Mouse (Mus musculus) A20 (cell line): Measurements from ENCODE around the gene Mpv17l2.
A peak's percentile ranks its signal among the peaks of the same experiment; 100 is the strongest.

Experiments
- DNase-seq: peaks from one replicate; pipeline ENCODE4 v3.0.0-alpha.2; 2011; ENCODE audit warnings: low read depth, low spot score

Mpv17l2 gene

DNA sequence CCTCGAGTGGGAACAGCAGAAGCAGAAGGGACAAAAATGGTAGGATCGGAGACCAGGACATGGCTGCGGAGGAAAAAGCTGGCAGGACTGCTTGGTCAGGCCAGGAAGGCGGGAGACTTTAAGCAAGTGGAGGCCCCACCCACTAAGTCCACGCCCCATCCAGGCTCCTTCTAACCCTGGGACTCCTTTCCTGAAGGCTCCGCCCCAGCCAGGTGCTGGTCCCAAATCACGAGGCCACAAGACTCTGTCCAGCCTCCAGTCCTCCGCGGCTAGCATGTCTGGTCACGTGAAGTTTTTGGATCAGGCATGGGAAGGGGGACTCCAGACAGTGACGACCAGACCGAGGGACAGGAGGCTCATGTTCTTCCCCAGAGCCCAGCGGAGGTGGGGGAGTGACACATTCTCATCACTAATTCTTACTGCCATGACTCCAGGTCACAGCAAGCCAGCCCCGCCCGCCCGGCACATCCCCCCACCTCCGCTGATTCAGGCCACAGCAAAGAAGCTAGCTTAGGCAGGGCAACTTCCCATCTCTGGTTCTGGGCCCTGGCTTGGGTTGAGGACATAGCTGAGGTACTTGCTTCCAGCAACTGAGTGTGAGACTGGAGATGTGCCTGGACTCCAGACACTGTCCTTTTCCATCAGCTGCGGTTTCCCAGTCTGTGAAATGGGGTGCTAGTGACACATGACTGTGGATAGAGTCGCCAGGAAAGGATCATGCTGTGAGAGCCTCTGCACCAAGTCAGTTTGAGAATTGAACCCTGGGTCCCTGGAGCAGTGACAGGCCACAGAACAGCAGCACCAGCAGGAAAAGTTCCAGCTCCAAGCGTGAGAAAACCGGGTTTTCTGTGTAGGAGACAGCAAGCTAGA lies 6.1 kb upstream of the Mpv17l2 start:
- peak; percentile 87 for DNase-seq

DNA sequence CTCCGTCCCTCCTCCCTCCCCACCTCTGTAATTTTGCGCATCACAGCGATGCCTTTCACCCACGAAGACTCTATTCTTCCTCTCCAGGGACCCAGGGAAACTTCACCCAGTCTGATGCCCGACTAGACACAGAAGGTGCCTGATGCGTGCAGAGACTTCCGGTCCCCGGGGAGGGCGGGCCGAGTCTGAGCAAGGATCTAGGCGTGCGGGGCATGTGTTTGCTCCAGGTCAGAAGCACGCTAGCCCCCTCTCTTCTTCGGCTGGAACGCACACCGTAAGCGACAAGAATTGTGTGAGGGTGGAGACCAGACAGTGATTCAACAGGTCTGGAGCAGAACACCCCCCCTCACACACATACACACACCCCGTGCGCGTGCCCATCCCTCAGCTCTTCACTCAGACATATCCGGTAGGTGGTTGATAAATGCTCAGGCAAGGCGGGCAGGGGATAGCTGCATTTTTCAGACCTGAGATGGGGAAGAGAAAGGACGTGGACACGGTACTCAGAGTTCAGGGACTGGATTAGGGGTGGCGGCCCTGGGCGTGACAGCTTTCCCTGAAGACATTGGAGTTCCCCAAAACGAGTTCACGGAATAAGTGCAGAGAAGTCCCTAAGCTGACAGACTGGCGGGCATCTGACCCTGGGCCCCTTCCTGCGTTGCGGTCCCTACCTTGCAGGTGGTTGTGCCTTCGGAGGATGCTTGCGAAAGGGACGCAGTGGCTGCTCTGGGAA lies 5.3 kb upstream of the Mpv17l2 start:
- DNase-seq: peak; percentile 88

DNA sequence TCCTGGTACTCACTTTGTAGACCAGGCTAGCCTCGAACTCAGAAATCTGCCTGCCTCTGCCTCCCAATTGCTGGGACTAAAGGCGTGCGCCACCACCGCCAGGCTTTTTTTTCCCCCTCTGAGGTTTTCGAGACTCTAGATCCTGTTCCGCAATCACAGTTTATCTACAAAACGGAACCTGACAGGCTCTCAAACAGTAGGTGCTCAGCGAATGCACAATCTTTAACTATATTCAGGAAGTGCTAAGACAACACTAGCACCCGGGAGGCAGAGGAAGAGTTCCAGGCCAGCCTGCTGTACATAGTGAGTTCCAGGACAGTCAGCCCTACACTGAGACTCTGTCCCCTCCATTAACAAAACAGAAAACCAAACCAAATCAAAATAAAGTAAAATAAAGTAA lies 4.6 kb upstream of the Mpv17l2 start:
- peak; percentile 72 for DNase-seq

DNA sequence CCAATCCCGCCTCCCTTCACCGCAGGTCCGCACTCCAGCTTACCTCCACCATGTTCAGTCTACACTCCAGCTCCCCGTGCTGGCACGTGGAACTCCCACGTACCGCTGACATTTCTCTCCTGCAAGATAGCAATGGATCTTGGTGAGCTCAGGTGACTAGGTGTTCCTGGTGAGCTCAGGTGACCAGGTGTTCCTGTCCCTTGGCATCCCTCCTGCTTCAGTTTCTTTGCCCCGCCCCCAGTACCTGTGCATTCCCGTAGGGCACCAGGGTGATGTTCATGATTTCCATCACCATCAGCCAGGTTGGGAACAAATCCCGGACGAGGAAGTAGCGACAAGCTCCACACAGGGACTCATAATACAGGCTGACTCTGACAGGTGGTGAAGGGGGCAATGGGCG lies 3.9 kb upstream of the Mpv17l2 start:
- no peak for DNase-seq

DNA sequence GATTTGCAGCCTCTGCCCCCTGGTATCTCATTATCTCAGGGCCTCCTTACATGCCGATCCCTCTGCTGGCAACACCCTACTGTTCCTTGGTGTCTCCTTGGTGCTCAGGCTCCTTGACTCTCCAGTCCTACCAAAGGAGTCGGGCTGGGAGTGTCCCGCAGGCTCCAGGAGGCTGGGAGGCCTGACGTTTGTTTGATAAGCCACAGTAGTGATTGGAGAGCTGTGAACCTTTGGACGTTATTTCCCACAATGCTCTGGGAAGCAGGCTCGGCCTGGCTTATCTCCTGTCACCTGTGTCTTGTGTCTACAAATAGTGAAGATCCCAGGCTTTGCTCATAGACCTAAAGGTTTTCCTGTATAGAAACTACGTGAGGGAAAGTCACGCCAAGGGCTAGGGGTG lies 3.3 kb upstream of the Mpv17l2 start:
- DNase-seq: no peak

DNA sequence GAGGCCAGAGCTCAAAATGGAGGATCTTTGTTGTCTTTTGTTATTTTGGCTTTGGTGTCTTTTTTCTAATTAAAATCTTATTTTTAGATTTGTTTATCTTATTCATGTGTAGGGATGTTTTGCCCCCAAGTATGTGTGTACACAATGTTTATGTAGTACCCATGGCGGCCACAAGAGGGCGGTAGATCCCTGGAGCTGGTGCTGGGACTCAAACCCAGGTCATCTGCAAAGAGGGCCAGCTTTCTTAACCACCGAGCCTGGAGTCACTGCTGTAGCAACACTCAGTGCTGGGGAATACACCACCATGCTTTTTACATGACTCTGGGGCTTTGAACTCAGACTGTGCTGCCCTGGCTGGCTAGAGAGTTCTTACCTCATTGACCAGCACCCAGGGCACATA lies 2.6 kb upstream of the Mpv17l2 start:
- DNase-seq: peak; percentile 80

DNA sequence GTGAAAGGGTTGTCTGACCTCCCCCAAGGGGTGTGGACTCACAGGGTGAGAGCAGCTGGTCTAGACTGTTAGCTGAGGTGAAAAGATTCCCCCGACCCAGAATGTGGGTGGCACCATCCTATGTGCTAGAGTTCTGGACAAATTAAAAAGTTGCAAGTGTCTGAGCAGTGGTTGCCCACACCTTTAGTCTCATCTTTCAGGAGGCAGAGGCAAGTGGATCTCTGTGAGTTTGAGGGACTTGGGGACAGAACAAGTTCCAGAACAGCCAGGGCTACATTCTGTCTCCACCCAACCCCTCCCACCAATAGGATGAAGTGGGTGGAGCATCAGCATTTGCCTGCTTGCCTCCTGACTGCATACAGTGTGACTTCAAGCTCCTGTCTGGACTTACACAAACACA lies 1.4 kb upstream of the Mpv17l2 start:
- DNase-seq: peak; percentile 63

DNA sequence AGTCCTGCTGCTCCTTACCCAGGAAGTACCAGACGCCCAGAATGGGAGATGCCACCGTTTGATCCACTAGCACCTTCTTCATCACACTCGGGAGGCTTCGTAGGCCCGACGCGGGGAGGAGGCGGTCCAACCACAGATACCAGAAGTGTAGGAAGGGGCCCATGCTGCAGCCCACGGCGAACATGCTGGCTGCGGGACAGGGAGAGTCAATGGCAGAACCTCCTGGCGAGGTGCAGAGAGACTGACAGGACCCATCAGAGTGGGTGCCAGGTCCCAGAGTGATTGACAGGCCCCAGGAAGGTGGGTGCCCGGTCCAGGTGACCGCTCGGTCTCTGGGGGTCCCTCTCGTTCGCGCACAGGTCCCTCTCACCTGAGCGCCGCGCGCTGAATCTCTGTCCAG lies 396 bp downstream of the Mpv17l2 start:
- peak; percentile 60 for DNase-seq

DNA sequence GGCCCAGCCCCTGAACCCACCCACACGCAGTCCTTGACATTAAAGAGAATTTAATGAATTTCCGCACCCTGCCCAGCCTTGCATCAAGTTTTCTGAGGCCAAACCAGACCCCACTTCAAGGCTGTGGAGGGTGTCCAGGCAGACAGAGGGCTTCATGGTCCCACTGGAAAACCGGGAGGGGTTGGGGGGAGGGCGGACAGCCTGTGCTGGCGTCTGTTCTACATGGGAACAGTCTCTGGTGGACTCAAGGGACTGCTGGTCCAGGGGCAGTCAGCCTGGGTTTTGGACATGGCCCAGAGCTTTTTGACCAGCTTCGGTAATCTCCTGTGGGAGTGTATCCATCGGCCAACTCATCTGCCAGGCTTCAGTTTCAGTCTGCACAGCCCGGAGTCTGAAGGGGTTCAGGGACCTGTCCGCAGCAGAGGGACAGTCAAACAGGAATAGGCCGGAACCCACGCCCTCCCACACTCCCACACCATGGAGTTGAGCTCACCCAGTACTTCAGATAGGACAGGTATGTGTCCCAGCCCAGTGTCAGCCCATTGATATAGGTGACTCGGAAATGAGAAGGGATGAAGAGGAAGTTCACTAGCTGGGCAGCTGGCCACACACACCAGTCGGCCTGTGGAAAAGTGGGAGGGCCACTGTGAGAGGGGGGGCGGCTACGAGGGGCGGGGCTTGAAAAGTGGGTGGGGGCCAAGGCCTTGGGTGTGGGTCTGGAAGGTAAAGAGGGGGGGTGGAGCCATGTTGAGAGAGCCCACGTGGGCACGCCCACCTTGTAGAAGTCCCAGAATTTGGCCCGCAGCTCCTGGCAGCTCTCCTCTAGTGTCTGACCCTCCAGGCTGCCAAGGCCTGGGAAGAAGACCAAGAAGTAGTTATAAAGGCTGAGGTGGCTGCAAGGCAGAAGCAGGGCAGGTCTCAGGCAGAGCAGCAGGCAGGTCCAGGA lies 1.9 kb downstream of the Mpv17l2 start:
- no peak for DNase-seq

DNA sequence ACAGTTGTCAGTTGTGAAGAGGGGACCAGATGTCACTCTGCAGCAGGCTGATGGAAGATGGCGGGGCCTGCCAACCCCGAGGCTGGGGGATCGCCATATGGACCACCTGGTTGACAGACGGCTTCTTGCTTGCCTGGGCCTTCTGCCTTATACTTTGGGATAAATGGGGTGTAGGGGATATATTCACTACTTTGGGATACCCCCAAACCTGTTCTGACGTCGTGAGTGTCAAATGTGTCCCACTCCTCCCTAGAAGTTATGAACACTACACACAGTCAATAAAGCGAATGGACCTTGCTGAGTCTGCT lies 2.5 kb downstream of the Mpv17l2 start:
- no peak for DNase-seq

DNA sequence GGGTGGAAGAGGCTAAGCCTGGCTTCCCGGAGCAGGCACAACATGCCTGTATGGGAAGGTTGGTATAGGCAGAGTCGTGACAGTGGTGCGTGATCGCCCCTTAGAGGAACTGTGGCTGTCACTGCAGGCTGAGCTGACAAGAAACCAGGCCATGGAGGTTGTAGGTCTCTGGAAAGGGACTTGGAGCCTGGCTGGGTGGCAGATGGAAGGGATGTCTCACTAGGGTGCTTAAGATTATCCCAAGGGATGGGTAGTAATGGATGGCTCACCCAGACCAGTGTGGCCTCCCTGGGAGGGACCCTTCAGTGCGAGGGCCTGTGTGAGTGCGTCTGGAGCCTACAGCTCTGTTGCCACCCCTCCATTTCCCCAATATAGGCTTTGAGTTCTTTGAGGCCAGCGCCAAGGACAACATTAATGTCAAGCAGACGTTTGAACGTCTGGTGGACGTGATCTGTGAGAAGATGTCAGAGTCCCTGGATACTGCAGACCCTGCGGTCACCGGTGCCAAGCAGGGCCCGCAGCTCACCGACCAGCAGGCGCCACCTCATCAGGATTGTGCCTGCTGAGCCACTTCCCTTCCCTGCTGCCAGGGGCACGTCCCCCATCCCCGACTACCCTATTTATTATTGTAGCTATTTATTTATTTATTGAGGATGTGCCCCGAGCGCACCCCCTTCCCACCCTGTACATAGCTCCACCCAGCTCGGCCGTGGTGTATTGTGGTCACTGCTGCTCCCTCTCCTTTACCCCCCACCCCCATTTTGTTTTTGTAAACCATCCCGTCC lies 3.0 kb downstream of the Mpv17l2 start:
- DNase-seq: peak; percentile 63

DNA sequence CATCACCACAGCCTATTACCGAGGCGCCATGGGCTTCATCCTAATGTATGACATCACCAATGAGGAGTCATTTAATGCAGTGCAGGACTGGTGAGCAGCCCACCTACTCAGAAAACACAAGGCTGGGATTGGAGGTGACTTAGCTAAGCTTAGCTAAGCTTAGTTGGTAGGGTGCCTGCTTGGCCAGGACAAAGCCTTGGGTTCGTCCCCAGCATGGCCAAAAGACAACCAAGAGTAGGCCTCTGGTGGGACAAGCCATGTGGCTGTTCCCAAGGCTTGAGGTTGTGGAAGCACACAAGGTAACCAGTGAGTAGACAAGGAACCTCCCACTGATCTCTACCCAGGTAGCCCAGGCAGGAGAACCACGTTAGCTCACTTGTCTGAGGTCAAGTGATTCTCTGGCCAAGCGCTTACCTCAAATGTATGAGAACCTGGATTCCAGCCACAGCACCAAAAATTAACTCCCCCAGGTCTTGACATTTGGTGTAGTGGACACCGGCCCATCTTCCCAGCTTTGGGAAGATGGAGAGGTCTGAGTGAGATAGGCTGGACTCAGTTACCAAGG lies 4.2 kb downstream of the Mpv17l2 start:
- no peak for DNase-seq

DNA sequence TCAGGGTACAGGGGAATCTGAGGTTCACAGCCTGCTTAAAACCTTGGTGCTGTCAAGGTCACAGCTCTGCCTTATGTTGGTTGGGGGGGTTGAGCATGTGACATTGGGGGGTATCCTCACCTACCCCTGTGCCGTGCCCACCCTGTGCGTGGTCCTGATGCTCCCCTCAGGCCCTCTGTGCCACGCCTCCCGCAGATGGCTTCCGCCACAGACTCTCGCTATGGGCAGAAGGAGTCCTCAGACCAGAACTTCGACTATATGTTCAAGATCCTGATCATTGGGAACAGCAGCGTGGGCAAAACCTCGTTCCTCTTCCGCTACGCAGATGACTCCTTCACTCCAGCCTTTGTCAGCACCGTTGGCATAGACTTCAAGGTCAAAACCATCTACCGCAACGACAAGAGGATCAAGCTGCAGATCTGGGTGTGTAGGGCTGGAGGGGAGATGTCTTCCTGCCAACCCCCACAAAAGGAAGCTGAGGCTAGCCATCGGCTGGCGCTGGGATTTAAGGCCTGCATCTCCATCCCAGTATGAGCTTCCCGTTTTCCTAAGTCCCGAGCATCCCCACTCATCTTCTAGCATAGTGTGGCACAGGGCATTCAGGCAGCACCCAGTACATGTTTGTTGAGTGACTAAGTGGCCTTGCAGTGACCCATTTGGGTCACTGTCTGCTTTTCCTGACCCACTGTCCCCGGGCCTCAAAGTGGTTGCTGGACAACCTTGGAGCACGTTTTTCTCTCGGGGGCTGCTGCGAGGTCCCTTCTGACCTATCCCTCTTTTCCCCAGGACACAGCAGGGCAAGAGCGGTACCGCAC lies 4.9 kb downstream of the Mpv17l2 start:
- no peak for DNase-seq

DNA sequence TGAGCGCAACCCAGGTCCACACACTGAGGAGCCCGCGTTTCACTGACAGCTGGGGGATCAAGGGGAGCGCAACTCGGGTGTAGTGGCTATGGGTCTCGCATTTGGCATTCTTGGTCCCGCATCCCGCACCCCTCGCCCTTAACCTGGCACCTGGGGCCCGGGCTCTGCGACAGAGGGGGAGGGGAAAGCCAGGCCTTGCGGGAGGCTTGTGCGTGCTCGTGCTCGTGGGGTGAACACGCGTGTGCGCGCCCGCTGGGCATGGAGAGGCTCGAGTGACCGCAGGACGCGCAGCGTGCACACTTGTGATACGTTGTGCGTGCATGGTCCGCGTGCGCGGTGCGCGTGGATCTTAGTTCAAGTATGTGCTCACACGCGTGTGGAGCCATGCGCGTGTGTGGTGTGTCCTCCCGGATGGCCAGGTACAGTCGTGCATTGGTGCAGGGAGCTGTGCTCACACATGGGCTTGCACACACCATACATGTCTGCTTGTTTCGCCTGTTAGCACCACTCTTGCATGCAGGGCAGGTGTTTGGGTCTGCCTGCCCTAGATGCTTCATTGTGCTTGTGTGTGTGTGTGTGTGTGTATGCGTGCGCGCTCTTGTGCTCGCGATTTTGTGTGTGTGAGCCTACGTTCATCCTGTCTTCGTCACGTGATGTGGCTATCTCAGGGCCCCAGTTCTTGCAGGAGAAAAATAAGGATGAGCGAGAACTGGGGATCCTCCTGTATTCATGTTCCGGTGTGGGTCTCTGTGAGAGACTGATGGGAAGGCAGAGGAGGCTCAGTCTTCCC lies 5.7 kb downstream of the Mpv17l2 start:
- peak; percentile 50 for DNase-seq

DNA sequence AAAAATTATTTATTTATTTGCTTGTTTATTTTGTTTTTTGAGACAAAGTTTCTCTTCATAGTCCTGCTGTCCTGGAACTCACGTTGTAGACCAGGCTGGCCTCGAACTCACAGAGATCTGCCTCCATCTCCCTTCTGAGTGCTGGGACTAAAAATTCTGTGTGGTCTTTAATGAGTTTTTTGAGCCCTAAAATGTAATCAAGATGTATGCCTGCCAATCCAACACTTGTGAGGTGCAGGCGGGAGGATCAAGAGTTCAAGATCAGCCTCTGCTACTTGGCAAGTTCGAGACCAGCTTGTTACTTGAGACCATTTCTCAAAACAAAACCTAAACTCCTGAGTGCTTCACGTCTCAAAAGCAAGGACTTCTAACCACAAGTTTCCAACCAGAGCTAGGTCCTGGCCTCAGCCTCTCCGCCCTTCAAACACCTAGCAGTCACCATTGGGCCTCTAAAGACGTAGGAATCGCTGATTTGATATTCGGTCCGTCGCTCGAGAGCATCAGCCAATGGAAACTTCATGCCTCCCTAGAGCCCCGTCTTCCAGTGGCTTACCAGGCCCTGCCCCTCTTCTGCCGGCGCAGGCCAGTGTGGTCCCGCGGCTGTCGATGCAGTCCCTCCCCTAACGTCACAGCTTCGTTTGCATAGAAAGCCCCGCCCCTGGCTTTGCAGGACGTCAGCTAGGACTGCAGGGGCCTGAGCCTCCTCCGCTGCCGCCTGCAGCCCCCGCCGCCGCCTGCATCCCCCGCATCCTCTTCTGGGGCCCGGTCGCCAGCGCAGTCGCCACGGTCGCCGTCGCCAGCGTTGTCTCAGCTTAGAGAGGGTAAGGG lies 6.5 kb downstream of the Mpv17l2 start, which contains the start of gene Rab3a:
Gene Rab3a (plus strand): TSS at position 637 of the 828 bp plus-strand sequence.
- peak; percentile 99 for DNase-seq

DNA sequence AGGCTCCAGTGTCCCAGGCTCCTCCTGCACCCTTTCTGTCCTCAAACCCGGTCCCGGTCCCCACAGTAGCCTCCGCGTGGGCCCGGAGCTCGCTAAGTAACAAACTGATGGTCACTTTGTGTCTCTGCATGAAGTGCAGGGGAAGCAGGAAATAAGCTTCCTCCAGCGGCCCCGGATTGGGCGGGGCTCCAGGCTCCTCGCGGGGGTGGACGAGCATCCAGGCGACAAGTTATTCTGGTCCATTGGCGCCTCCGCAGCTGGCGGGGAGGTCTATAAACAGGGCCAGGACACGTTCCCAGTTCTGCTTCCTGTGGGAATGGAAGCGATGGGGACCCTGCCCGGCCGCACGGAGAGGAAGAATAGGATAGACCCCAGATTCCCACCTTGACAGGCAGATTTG lies 7.6 kb downstream of the Mpv17l2 start:
- DNase-seq: peak; percentile 82

DNA sequence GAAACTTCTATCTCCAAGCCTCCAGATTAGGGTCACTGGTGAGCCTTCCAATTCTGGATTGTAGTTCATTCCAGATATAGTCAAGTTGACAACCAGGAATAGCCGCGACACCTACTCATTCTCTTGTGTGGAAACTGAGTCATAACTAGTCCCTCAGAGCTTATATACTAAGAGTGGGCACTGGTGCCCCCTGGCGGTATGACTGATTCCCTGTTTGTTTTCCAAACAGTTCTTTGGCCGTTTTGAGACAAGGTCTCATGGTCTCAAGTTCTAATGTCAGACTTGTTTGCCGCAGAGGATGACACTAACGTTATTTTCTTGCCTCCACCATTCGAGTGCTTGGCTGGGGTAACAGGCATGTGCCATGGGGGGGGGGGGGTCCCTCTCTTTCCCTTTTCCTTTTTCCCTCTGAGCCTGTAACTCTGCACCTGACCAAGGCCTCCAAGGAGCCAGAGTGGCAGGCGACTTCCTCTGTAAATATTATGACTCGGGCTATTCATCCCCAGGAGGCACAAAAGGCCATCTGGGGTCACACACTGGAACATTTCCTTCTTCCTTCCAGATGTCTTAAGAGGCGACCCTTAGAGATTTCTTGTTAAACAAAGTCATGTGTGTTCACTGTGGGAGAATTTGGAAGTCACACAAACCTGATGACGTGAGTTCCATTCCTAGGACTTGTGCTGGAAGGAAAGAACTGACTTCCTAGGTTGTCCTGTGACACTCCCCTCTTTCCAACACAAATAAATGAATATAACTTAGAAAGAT lies 8.6 kb downstream of the Mpv17l2 start:
- DNase-seq: peak; percentile 84
